Mouse (Mus musculus): ENCODE data around the gene Trpc1.

Gene Trpc1

DNA sequence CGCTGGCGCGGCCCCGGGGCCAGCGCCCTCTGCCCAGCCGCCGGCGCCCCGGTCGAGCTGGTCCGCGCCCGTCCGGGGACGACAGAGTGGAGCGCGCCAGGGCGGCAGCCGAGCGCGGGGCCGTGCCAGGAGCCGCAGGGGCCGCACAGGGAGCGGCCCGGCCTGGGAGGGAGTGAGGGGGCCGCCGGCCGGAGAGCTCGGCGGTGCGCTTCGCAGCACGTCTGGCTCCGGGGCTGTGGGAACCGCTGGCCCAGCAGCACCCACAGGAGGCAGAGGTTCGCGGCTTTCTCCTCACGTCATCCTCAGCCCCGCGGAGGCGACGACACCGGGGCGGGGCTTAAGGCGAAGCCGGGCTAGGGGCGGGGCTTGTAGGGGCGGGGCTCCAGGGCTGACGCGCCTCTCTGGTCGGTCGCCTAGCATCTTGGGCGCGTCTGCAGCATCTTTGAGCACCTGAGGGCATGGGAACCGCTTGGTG lies at the start of gene Trpc1:
TSS of gene Trpc1 (minus strand) at position 339 of the 475 bp plus-strand sequence.
- in situ Hi-C loops (cut with MboI, MseI) = no loop called here

DNA sequence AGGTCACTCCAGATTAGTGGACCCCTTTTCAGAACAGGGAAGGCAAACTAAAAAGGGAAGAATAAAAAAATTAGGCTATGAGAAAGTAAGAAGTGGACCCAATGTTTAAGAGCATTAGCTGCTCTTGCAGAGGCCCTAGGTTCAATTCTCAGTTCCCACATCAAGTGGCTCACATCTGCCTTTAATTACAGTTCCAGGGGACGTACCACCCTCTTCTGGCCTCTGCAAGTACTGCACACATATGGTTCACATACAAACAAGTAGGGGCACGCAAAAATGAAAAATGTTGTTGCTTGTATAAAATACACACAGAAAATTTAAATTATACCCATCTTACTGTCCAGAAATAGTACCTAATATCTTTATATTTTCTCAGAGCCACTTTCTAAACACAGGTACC lies 46.1 kb upstream of the Trpc1 start:
- in situ Hi-C loops (cut with MboI, MseI) = no loop called here

DNA sequence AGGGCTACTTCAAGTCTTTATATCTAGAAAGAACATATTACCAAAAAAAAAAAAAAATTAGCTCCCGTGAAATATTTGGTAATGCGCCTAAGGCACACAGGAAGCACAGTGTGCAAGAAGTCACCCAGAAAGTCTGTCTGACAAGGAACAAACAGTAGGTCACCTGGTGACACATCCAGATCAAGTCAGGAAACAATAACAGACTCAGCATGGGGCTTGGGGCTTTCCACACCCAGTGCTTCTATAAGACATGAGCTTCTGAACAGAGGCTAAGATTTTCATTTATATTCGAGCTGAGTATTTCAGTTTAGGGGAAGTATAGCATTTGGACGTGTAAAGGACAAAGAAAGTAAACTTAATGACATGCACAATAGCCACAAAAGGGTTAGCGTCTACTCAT lies 45.7 kb upstream of the Trpc1 start:
- in situ Hi-C loops (cut with MboI, MseI) = no loop called here

DNA sequence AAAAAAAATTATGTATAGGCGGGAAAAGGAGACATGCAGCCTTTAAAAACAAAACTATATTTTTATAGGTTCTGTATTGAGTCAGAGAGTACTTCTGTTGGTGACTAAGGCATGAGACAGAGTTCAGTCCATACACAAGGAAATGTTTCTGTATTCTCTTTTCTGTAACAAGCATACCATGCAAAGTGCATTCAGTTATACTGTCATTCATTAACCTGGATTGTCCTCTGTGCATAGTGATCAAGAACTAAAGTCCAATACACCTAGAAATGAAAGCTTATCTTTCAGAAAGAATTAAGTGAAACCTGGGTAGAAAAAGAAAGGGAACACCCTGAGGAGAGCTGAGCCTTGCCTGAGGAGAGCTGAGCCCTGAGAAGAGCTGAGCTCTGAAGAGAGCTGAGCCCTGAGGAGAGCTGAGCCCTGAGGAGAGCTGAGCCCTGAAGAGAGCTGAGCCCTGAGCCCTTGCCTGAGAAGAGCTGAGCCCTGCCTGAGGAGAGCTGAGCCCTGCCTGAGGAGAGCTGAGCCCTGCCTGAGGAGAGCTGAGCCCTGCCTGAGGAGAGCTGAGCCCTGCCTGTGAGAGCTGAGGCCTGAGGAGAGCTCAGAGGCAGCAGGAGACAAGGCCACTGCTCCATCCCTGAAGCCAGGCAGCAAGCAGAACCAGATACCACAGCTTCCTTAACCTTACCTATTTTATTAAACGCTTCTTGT lies 45.1 kb upstream of the Trpc1 start:
- in situ Hi-C loops (cut with MboI, MseI) = no loop called here

DNA sequence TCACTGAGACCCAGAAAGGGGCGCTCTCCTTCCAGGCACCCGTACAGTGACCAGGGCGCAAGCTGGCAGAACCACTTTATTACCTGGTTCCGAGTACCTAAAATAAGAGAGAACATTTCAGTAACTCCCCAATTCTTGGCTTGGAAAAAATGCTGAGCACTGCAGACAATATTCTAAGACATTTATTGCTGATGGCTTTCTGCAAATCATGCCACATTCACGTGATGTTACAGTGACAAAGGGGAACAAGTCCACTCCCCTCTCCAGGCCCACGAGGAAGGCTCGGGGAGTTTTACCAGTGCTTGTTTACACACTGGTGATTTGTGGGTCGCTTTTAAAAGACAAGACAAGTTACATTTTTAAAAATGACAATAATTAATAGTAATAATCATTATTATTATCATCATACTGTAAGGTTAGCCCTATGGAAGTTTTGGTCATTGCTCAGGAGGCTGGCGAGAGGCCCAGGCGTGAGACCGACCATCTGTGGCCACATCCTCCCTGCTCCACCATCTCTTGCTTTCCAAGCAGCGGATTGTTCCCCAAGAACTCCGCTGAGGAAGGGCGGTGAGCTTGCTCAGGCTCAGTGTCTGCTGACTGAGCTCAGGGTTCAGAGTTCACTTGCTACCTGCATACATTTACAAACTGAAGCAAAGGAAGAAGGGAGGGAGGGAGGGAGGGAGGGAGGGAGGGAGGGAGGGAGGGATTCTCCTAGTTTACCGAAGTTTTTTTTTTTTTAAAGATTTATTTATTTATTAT lies 44.0 kb upstream of the Trpc1 start:
- in situ Hi-C loops (cut with MboI, MseI) = no loop called here

DNA sequence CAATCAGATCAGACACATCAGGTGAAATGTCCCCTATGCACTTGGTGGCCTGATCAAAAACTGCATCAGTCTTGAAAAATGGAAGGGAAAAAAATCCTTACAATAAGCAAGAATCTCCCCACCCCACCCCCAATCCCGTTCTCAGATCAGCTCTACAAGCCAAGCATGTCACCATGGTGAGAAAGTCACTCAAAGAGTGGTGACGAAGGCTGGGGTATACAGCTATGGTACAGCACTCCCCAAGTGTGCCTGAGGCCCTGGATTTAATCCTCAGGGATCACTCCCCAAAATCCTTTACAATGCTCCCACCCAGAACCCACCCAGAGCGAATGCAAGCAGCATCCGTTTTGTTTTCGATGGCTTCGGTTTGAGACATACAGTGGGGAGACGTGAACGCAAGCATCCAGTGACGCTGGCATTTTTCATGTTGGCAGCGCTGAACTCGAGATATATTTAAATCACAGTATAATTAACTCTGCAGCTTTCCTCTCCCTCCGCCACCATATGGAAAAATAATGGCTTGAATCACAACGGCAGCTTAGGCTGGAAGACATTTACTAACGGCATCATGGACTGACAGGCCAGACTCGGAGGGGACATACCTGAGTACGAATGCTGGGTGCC lies 34.8 kb upstream of the Trpc1 start:
- in situ Hi-C loops (cut with MboI, MseI) = no loop called here

DNA sequence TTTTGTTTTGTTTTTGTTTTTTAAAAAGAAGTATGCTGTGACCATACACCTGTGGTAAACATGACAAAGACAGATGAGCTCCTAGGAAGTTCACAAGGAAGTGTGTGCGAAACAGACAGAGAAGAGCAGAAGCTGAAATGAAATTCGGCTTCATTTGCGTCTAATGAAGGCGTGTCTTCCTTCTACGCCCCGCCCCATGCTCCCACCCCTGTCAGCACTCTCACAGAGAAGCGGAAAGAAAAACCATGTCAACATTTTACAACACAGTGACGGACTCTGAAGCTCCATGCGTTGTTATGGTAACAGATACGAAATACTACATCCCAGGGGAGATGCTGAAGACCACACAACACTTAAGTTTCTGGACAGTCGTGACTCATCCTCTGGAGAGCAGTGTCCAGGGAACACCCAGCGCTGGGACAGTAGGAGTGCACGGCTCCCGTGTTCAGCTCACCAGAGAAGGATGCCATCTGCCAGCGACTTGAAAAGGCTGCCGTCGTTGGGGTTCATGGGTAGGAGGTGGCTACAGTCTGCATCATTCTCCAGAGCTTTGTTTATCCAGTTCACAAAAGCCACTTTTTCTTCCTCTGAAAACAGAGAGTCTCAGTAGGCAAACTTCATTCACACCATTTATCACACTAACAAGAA lies 33.6 kb upstream of the Trpc1 start:
- in situ Hi-C loops (cut with MboI, MseI) = no loop called here

DNA sequence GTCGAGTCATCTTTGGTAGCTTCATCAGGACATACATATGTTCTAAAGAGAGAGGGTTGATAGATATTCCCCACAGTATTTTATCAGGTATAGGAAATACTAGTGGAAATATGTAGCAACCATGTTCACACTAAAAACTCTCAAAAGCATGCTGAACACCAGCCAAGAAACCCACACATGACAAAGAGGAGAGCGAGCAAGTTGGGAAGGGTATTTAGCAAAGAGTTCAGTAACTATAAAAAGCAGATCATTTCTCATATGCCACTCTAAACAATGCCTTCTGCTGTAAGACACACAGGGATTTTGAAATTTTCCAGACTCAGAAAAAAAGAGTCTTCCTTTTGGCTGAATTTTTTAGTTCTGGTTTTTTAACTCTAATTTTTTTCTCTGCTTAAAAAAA lies 21.5 kb upstream of the Trpc1 start:
- in situ Hi-C loops (cut with MboI, MseI) = no loop called here

DNA sequence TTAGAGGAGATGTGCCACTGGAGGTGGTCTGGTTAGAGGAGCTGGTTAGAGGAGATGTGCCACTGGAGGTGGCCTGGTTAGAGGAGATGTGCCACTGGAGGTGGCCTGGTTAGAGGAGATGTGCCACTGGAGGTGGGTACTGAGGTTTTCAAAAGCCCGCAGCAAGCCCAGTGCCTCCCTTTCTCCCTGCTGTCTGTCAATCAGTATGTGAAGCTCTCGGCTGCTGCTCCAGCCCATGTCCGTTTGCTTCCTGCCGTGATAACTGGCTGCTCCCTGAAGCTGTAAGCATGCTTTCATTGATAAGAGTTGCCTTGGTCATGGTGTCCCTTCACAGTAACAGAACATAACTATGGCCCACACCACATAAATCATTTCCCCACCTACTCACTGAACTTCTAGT lies 13.0 kb upstream of the Trpc1 start:
- in situ Hi-C loops (cut with MboI, MseI) = no loop called here

DNA sequence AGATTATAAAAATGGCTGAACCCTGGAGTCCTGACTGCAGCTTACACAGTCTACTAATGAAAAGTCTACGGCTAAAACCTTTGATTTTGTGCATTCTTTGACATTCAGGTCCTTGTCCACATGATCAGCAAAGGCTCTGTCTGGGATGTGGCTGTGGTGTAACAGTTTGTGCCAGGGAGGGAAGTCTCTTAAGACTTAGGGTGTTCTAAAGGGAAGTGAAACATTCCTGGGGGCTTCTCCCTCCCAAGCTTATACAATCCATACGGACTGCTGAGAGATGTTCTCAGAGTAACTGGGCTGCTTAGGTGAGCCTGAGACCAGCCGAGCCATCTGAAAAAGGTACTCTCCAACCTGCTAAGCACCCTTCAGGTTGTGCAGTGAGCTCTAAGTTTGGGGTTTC lies 12.1 kb upstream of the Trpc1 start:
- in situ Hi-C loops (cut with MboI, MseI) = no loop called here

DNA sequence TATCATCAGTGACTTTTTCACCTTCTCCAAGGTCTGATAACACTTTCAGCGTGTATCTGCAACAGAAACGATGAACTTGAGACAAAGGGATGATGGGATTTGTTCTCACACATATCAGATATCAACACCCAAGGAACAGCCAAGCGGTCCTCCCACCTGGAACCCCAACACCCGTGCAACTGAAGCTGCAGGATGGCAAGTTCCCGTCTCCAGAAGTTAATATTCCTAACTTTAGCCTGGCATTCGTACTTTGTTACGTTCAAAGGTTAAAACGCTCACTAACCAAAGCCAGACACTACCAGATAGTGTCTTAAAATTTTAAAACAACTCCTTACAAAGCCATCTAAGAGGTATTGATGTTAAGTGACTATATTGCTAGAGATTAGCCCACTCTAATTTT lies 11.2 kb upstream of the Trpc1 start:
- in situ Hi-C loops (cut with MboI, MseI) = no loop called here

DNA sequence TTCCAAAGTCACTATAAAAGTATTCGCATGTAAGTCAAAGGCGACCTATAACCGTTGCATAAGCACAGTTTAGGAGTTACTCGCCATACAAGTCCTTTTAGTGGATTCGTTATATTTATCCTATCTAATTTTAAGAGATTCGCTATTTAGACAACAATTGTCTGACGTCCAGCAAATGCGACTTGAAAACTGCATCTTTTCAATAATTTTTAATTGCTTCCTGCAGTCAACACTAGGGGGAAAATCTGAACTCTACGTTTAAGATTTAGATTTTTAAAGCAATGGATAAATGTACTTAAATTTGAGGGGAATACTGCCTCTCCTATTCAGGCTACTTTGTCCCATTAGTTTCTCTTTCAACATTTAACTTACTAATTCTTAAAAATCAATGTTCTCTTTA lies 571 bp upstream of the Trpc1 start:
- in situ Hi-C loops (cut with MboI, MseI) = no loop called here

DNA sequence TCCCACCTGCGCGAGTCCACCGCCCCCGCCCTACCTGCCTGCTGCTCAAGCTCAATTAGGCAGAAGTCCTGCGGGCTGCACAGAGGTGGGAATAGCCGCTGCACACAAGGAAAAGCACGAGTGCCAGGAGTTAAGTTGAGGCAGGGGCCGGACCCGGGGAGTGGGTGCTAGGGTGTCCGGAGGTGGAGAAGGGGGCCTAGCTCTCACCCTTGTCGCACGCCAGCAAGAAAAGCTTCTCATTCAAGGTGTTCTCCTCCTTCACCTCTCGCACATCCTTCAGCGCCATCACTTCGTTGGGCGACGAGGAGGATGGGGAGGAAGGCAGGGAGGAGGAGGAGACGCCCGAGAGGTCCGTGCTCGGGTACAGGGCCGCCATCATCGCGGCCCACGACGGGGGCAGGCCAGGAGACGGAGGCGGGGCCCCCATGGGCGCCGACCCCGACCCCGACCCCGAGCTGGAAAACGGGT lies 680 bp downstream of the Trpc1 start:
- in situ Hi-C loops (cut with MboI, MseI) = loop anchor here in 1 of 2 experiments (5.0 kb wide), 1 partner anchor 93 kb away; no protein-coding TSS in a partner anchor

DNA sequence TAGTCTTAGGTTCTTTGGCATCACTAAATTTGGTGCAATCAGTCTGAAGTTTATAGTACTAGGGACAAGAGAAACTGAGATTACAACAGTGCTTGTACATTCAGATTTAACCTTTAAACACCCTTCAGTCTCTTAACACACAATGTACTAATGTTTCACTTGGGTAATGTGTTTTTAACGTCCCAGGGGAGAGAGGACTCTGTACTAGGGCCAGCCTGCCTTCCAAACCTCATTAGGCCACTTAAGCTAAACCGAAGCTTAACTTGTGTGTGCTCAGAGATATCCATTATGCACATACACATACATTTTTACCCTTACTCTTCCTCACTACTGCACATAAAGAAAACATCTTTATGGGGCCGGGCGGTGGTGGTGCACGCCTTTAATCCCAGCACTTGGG lies 2.9 kb downstream of the Trpc1 start:
- in situ Hi-C loops (cut with MboI, MseI) = loop anchor here in 1 of 2 experiments (5.0 kb wide), 1 partner anchor 95 kb away; no protein-coding TSS in a partner anchor

DNA sequence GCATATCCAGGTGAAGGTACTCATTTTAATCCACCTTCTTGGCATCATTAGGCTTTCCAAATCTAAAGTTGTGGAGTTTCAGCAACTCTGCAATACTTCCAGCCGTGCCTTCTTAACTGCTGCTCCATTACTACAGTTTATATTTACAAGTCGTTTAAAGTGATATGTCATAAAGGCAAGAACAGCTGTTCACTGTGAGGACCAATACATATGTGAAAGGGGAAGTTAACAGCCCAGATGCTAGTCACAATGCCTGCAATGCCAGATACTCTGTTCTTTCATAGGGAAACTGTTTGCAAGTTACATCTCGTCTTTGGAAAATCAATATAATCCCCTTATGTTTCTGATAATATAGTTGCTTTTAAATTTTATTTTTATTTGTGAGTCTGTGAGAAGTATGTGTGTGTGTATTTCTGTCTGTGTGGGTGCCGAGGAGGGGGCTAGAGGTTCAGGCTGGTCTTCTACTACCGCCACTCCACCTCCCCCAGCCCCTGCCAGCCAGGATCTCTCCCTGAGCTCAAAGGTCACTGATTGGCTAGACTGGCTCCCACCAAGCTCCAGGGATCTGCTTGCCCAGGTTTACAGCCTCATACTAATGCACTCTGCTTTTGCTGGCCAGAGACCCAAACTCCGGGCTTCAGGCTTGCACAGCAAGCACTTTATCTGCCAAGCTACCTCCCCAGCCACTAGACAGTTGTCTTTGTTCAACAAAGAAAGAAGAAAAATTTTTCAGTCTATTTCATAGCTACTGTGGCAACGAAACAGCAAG lies 5.1 kb downstream of the Trpc1 start:
- in situ Hi-C loops (cut with MboI, MseI) = loop anchor here in 1 of 2 experiments (5.0 kb wide), 1 partner anchor 97 kb away; no protein-coding TSS in a partner anchor

DNA sequence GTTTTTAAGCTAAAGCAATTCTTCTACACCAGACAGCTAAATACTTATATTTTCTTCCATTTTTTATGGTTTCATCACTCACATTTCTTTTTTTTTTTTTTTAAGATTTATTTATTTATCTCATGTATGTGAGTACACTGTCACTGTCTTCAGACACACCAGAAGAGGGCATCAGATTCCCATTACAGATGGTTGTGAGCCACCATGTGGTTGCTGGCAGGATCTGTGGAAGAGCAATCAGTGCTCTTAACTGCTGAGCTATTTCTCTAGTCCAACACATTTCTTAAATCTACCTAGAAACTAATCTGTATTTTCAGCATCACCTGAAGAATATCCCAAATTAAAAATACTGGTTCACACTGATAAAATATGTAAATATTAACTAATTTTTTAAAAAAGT lies 13.9 kb downstream of the Trpc1 start:
- in situ Hi-C loops (cut with MboI, MseI) = no loop called here

DNA sequence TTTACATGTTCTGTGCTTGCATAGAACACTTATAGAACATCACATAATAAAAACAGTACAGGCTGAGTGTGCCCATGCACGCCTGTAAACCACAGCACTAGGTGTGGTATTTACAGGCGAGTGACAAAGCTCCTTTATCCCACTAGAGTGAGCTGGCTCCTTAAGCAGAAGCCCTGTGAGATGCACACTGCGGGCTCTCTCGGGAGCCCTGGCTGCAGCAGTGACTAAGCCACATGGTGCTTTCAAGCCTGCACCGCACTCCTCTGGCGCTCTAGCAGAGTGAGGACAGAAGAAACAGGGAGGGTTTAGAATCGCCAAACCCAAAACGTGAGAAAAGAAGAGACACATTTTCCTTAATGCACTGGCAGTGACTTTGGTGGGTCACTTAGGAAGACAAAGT lies 37.6 kb downstream of the Trpc1 start:
- in situ Hi-C loops (cut with MboI, MseI) = no loop called here

DNA sequence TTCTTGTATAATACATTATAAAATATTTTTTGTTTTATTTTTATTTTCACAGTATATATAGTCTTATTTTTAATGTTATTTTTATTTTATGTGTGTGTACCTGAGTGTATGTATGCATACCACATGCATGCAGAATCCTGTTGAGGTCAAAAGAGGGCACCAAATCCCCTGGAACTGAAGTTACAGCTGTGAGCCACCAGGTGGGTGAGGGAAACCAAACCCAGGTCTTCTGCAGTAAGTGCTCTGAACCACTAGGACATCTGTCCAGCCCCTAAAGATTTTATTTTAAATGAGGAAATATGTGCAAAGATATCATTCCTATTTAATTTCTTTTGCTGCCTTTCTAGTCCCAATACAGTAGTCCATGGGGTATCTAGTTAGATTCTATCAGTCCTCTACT lies 41.2 kb downstream of the Trpc1 start:
- in situ Hi-C loops (cut with MboI, MseI) = no loop called here

DNA sequence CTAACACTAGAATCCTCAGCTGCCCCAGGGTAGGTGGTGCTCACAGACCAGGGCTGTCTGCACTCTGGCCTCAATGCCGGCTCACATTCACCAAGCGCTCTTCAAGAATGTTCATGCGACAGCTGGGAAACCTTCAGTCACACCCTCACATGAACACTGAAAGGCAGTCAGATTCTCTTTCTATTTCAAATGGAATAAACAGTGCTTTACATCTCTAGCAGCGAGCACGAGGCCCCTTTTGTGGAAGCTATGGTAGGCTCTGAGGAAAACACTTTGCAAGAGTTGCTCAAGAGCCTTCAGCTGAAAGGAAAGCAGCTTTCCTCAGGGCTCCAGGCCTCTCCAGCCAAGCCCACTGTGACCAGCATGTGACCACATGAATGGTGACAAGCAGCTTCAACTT lies 44.8 kb downstream of the Trpc1 start:
- in situ Hi-C loops (cut with MboI, MseI) = no loop called here

DNA sequence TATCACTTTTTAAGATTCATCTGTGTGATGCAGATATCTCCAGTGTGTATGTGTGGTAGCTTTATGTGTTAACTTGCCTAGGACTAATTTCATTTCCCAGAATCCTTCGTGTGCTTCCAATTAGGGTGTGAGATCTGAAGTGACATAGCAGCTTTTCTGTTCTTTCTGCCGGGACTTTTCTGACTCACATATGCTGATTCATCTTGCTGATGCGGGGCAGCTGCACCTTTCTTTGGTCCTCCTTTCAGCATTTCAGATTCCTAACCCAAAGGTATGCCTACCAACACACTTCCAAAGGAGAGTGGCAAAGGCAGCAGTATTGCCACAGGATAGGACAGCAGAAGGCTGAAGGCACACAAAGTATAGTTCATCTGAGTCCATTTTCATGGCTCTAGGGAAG lies 46.1 kb downstream of the Trpc1 start:
- in situ Hi-C loops (cut with MboI, MseI) = no loop called here

DNA sequence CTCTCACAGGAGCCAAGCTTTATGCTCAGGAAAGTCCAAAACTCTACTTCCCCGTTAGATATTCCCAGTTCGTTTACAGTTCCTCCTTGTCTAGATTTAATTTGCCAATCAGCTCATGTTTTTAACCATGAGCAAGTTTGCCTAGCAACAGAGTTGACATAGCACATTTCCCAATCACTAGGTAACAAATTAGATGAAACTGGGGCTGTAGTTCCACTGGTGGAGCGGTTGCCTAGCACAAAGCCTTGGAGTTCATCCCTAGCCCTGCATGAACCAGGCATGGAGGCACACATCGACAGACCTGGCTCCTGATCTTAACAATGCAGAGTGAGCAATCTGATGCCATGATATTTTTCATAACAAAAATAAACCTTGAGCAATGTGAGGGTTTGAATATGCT lies 50.9 kb downstream of the Trpc1 start:
- in situ Hi-C loops (cut with MboI, MseI) = loop anchor here in 1 of 2 experiments (10.0 kb wide), 1 partner anchor 964 kb away; no protein-coding TSS in a partner anchor
